Mouse (Mus musculus): ENCODE data around the gene Rasal1.

DNA sequence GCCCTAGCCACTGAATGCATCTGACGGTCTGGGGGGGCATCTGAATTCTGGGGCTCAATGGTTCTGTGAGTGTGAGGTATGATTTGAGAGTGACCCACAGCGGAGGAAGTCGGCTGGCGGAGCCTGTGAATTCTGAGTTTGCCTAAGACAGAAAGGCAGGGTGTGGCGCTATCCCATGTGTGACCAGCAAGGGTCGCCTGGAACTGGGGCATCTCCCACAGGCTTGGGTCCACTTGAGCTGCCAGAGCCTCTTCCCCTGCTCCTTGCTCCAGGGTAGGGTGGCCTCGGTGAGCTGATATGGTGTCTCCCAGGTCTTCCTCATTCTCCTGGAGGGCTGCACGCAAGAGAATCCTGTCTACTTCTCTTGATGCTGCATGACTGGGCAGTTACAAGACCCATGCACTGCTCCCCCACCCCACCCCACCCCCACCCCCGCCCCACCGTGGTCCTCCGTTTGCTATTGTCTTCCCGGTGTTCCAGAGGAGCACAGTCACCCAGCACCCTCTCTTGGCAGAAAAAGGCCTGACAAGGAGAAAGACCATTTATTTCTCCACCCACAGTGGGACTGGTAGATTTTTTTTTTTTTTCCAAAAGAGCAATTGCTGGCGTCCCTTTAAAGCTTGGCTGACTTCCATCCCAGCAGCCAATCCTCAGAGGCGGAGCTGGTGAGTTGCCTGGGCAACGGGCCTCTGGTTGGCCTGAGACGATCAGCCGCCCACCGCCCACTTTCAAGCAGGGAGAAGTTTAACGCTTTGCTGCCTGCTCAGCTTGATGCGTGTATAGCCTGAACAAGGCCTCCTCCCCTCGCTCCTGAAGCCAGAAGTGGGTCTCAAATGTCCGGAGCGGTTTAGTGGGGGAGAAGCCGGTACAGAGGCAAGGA is 31.3 kb downstream of the Rasal1 start:
- TF ChIP-seq EP300 (optimal IDR thresholded peaks at IDR 0.05) (no peak), CTCF (IDR thresholded peaks at IDR 0.05; ENCODE audit: low read depth) (peak; percentile 77)

Data from stomach, postnatal 0 days (tissue).